Mouse (Mus musculus): ENCODE measurements around the gene Nudt14.
A peak's percentile ranks its signal among the peaks of the same experiment; 100 is the strongest.

The Nudt14 gene

GRCm38 (mm10) chr12:112941776-112942713, at the start of gene Nudt14:
Gene Nudt14, minus strand, starts transcription at chr12:112942124.
- peak; percentile 60 to 82 for DNase-seq (ENCODE audit: low spot score in 2 of 2)

- no peak for DNase-seq (ENCODE audit: low spot score in 2 of 2)
Measured at GRCm38 (mm10) chr12:112991444-112991843, 49.5 kb upstream of the Nudt14 start.

- no peak for DNase-seq (ENCODE audit: low spot score in 2 of 2)
Measured at GRCm38 (mm10) chr12:112990706-112991405, 48.9 kb upstream of the Nudt14 start.

- DNase-seq (ENCODE audit: low spot score in 2 of 2), result no peak
Measured at GRCm38 (mm10) chr12:112987877-112988276, 46.0 kb upstream of the Nudt14 start.

- no peak for DNase-seq (ENCODE audit: low spot score in 2 of 2)
Measured at GRCm38 (mm10) chr12:112985346-112985745, 43.4 kb upstream of the Nudt14 start.

- no peak for DNase-seq (ENCODE audit: low spot score in 2 of 2)
Measured at GRCm38 (mm10) chr12:112982031-112982430, 40.1 kb upstream of the Nudt14 start.

GRCm38 (mm10) chr12:112977156-112977555, 35.2 kb upstream of the Nudt14 start:
- peak; percentile 30 to 49 for DNase-seq (ENCODE audit: low spot score in 2 of 2)

- peak; percentile 90 for DNase-seq (ENCODE audit: low spot score in 2 of 2)
Measured at GRCm38 (mm10) chr12:112976371-112977073, 34.6 kb upstream of the Nudt14 start, which contains the start of gene Btbd6. Gene Btbd6, plus strand, starts transcription at chr12:112976482.

GRCm38 (mm10) chr12:112974736-112975135, 32.8 kb upstream of the Nudt14 start:
- no peak for DNase-seq (ENCODE audit: low spot score in 2 of 2)

GRCm38 (mm10) chr12:112969616-112970015, 27.7 kb upstream of the Nudt14 start:
- DNase-seq (ENCODE audit: low spot score in 2 of 2), result no peak

GRCm38 (mm10) chr12:112968943-112969342, 27.0 kb upstream of the Nudt14 start:
- no peak for DNase-seq (ENCODE audit: low spot score in 2 of 2)

- no peak for DNase-seq (ENCODE audit: low spot score in 2 of 2)
Measured at GRCm38 (mm10) chr12:112965783-112966182, 23.9 kb upstream of the Nudt14 start.

GRCm38 (mm10) chr12:112961872-112962271, 19.9 kb upstream of the Nudt14 start:
- DNase-seq (ENCODE audit: low spot score in 2 of 2), result no peak

GRCm38 (mm10) chr12:112961428-112961827, 19.5 kb upstream of the Nudt14 start:
- no peak for DNase-seq (ENCODE audit: low spot score in 2 of 2)

GRCm38 (mm10) chr12:112959421-112959820, 17.5 kb upstream of the Nudt14 start:
- DNase-seq (ENCODE audit: low spot score in 2 of 2), result no peak

GRCm38 (mm10) chr12:112958303-112958702, 16.4 kb upstream of the Nudt14 start:
- DNase-seq (ENCODE audit: low spot score in 2 of 2), result no peak

- peak; percentile 83 to 86 for DNase-seq (ENCODE audit: low spot score in 2 of 2)
Measured at GRCm38 (mm10) chr12:112955800-112956199, 13.9 kb upstream of the Nudt14 start.

GRCm38 (mm10) chr12:112952926-112953565, 11.1 kb upstream of the Nudt14 start:
- no peak for DNase-seq (ENCODE audit: low spot score in 2 of 2)

GRCm38 (mm10) chr12:112952433-112952832, 10.5 kb upstream of the Nudt14 start:
- no peak for DNase-seq (ENCODE audit: low spot score in 2 of 2)

- DNase-seq (ENCODE audit: low spot score in 2 of 2), result no peak
Measured at GRCm38 (mm10) chr12:112951150-112951842, 9.4 kb upstream of the Nudt14 start.

GRCm38 (mm10) chr12:112950761-112951129, 8.8 kb upstream of the Nudt14 start:
- DNase-seq (ENCODE audit: low spot score in 2 of 2), result no peak
